Mouse (Mus musculus) yolk sac, embryonic 10.5 days (tissue): Measurements from ENCODE around the gene 1700088E04Rik.

ENCODE experiments used
- DNase-seq: peaks from one replicate; pipeline ENCODE4 v3.0.0-alpha.2; 2017; ENCODE audit warnings: low spot score

The 1700088E04Rik gene

GRCm38 (mm10) chr15:79131442-79131841, 9.6 kb downstream of the 1700088E04Rik start:
- DNase-seq = no peak

GRCm38 (mm10) chr15:79130782-79131181, 10.3 kb downstream of the 1700088E04Rik start:
- DNase-seq = no peak

GRCm38 (mm10) chr15:79129311-79129710, 11.7 kb downstream of the 1700088E04Rik start:
- no peak for DNase-seq

GRCm38 (mm10) chr15:79128208-79128607, 12.8 kb downstream of the 1700088E04Rik start:
- DNase-seq = no peak

GRCm38 (mm10) chr15:79127101-79127500, 14.0 kb downstream of the 1700088E04Rik start:
- DNase-seq = no peak

- no peak for DNase-seq
These were observed 14.7 kb downstream of the 1700088E04Rik start for GRCm38 (mm10) chr15:79126217-79126932.

GRCm38 (mm10) chr15:79124331-79124875, 16.6 kb downstream of the 1700088E04Rik start:
- DNase-seq = no peak

- no peak for DNase-seq
These were observed 17.3 kb downstream of the 1700088E04Rik start for GRCm38 (mm10) chr15:79123751-79124150.

- no peak for DNase-seq
These were observed 18.5 kb downstream of the 1700088E04Rik start for GRCm38 (mm10) chr15:79122546-79122945.

GRCm38 (mm10) chr15:79122119-79122518, 18.9 kb downstream of the 1700088E04Rik start:
- no peak for DNase-seq

GRCm38 (mm10) chr15:79119491-79119890, 21.6 kb downstream of the 1700088E04Rik start:
- DNase-seq = no peak

GRCm38 (mm10) chr15:79115276-79115675, 25.8 kb downstream of the 1700088E04Rik start:
- no peak for DNase-seq

- DNase-seq = no peak
These were observed 29.3 kb downstream of the 1700088E04Rik start for GRCm38 (mm10) chr15:79111774-79112173.

- no peak for DNase-seq
These were observed 30.5 kb downstream of the 1700088E04Rik start for GRCm38 (mm10) chr15:79110528-79110927.

- DNase-seq = no peak
These were observed 31.0 kb downstream of the 1700088E04Rik start for GRCm38 (mm10) chr15:79110031-79110430.

- no peak for DNase-seq
These were observed 31.6 kb downstream of the 1700088E04Rik start for GRCm38 (mm10) chr15:79109321-79109934.

GRCm38 (mm10) chr15:79108421-79109320, 32.4 kb downstream of the 1700088E04Rik start, which contains the start of gene Micall1:
TSS of gene Micall1 (plus strand) at chr15:79108898.
- DNase-seq = peak; percentile 72

- no peak for DNase-seq
These were observed 33.1 kb downstream of the 1700088E04Rik start for GRCm38 (mm10) chr15:79107966-79108365.

GRCm38 (mm10) chr15:79105804-79106203, 35.2 kb downstream of the 1700088E04Rik start:
- no peak for DNase-seq

GRCm38 (mm10) chr15:79103264-79103663, 37.8 kb downstream of the 1700088E04Rik start:
- DNase-seq = no peak

GRCm38 (mm10) chr15:79101531-79101930, 39.5 kb downstream of the 1700088E04Rik start:
- no peak for DNase-seq

- DNase-seq = no peak
These were observed 40.7 kb downstream of the 1700088E04Rik start for GRCm38 (mm10) chr15:79100391-79100790.
